In genomic region chr2:58566049-58566409, GRCm38 (mm10) we compare ENCODE assay signal across 8 mouse cellular contexts. TPM values are rescaled to one million over a fixed set of nuclear protein-coding genes. Genes with fewer than 3 reads are reported as not detected.
DNase-seq lines count a peak whose midpoint lies in the region; ATAC-seq and TF ChIP-seq lines count a peak whose summit lies in the region.

No protein-coding gene starts in this region.

- no peaks in the 10 kb centered on the region for H3K36me3 ChIP-seq in forebrain, embryonic 16.5 days (ENCODE audit: control insufficient read depth, insufficient read depth)
- H3K36me3 ChIP-seq in neural tube, embryonic 14.5 days (ENCODE audit: control insufficient read depth, insufficient read depth, low read length): no peaks in the 10 kb centered on the region

- peak overlapping the region; percentile 51 for H3K4me2 ChIP-seq in forebrain, embryonic 16.5 days (ENCODE audit: low read length)
- H3K4me2 ChIP-seq in neural tube, embryonic 14.5 days (ENCODE audit: low read depth, low read length): peak overlapping the region; percentile 65

- 2% methylated on average over 6 of the region's 6 CpGs for WGBS in forebrain, embryonic 16.5 days
- 0% methylated on average over 6 of the region's 6 CpGs for WGBS in neural tube, embryonic 14.5 days

- ATAC-seq in forebrain, embryonic 16.5 days: no peak
- no peak for ATAC-seq in neural tube, embryonic 14.5 days (ENCODE audit: low read depth)

- intact Hi-C loops in left cerebral cortex, adult 2 months (cut with DNase I): loop anchor here (2.0 to 5.0 kb wide), 2 partner anchors 81 to 101 kb away; no protein-coding TSS in a partner anchor
- intact Hi-C loops in left cerebral cortex, postnatal 25 days (cut with DNase I): loop anchor here (2.0 to 10.0 kb wide), 4 partner anchors 85 to 371 kb away; partner anchors contain the start of genes Acvr1c and Cytip

- DNase-seq in left cerebral cortex, adult 2 months (ENCODE audit: extremely low spot score in 1 of 2, low spot score in 2 of 2): no peak
- no peak for DNase-seq in left cerebral cortex, postnatal 25 days (ENCODE audit: low spot score in 2 of 2)
- DNase-seq in kidney, postnatal 10 days: peak; percentile 38
- DNase-seq in urinary bladder, adult 2 months (ENCODE audit: low spot score): no peak
- DNase-seq in left cerebral cortex, adult 11 months (ENCODE audit: low spot score): no peak

- peaks cover 32% of the 10 kb centered on the region for H3K4me1 ChIP-seq in brown adipose tissue, adult 24 weeks (ENCODE audit: control insufficient read depth, insufficient read depth, insufficient read length, low read length)
- peaks cover 40% of the 10 kb centered on the region for H3K4me1 ChIP-seq in forebrain, embryonic 16.5 days (replicated peaks; ENCODE audit: control insufficient read depth, insufficient read depth, low read length)
- peaks cover 22% of the 10 kb centered on the region for H3K4me1 ChIP-seq in neural tube, embryonic 14.5 days (ENCODE audit: control insufficient read depth, insufficient read depth, low read length)

- H3K9ac ChIP-seq in forebrain, embryonic 16.5 days (replicated peaks; ENCODE audit: low read depth, low read length): peak overlapping the region; percentile 97
- H3K9ac ChIP-seq in neural tube, embryonic 14.5 days (replicated peaks; ENCODE audit: low read depth, low read length): peak overlapping the region; percentile 97

- peak overlapping the region; percentile 72 for H3K4me3 ChIP-seq in left cerebral cortex, adult 2 months
- H3K4me3 ChIP-seq in brown adipose tissue, adult 24 weeks (ENCODE audit: insufficient read depth, low read depth, low read length): peak overlapping the region; percentile 100
- peak overlapping the region; percentile 94 for H3K4me3 ChIP-seq in forebrain, embryonic 16.5 days (replicated peaks; ENCODE audit: low read length)
- peak overlapping the region; percentile 94 for H3K4me3 ChIP-seq in neural tube, embryonic 14.5 days (ENCODE audit: low read depth, low read length)

- TF ChIP-seq CTCF in left cerebral cortex, adult 2 months (IDR thresholded peaks at IDR 0.05): no peak

- H3K27me3 ChIP-seq in forebrain, embryonic 16.5 days (replicated peaks; ENCODE audit: control insufficient read depth, insufficient read depth, low read length): no peaks in the 10 kb centered on the region
- H3K27me3 ChIP-seq in neural tube, embryonic 14.5 days (ENCODE audit: control insufficient read depth, insufficient read depth, low read length): 0 out of 2 replicates have a peak, but pooled peaks cover 2% of the 10 kb centered on the region

- no peaks in the 10 kb centered on the region for H3K9me3 ChIP-seq in forebrain, embryonic 16.5 days (ENCODE audit: control insufficient read depth, low read length)
- H3K9me3 ChIP-seq in neural tube, embryonic 14.5 days (ENCODE audit: control insufficient read depth, low read length): no peaks in the 10 kb centered on the region

- peak overlapping the region; percentile 88 for H3K27ac ChIP-seq in left cerebral cortex, adult 2 months
- peak overlapping the region; percentile 79; the same call in 1 of the 2 replicates for H3K27ac ChIP-seq in brown adipose tissue, adult 24 weeks (replicated peaks; ENCODE audit: low read depth, low read length)
- peak overlapping the region; percentile 98 for H3K27ac ChIP-seq in forebrain, embryonic 16.5 days (ENCODE audit: low read length)
- H3K27ac ChIP-seq in neural tube, embryonic 14.5 days (ENCODE audit: low read depth, low read length): peak overlapping the region; percentile 99

RNA-seq across cellular contexts. Expression of gene Acvr1, which starts 0.9 kb away (rescaled TPM):
- total RNA-seq in left cerebral cortex, adult 2 months (2021): 10 to 100 TPM; 32.9 to 36.6 TPM
- total RNA-seq in left cerebral cortex, postnatal 25 days (2021): 10 to 100 TPM; 32.4 to 34.1 TPM
- polyA plus RNA-seq in brown adipose tissue, adult 24 weeks (2012; ENCODE audit: insufficient read depth, insufficient read length, missing spikeins): 5.0 and 7.7 TPM in 2 replicates
- polyA plus RNA-seq in forebrain, embryonic 16.5 days (2015; fragmentation: Nextera tagmentation; extraction: Ambion mirVana): 7.4 and 9.8 TPM in 2 replicates
- 8.5 and 8.6 TPM in 2 replicates for polyA plus RNA-seq in neural tube, embryonic 14.5 days (2014; fragmentation: Nextera tagmentation; extraction: Ambion mirVana)
- polyA plus RNA-seq in urinary bladder, adult 2 months (2012; rRNA removed): 21.9 and 31.2 TPM in 2 replicates

RNA-seq across cellular contexts. Expression of gene Upp2, which starts 1.1 kb away (rescaled TPM):
- 10 to 100 TPM; 26.7 to 33.8 TPM for total RNA-seq in left cerebral cortex, adult 2 months (2021)
- total RNA-seq in left cerebral cortex, postnatal 25 days (2021): 10 to 100 TPM; 26.1 to 27.3 TPM
- 17.8 and 18.8 TPM in 2 replicates for polyA plus RNA-seq in brown adipose tissue, adult 24 weeks (2012; ENCODE audit: insufficient read depth, insufficient read length, missing spikeins)
- 11.7 and 16.8 TPM in 2 replicates for polyA plus RNA-seq in forebrain, embryonic 16.5 days (2015; fragmentation: Nextera tagmentation; extraction: Ambion mirVana)
- polyA plus RNA-seq in neural tube, embryonic 14.5 days (2014; fragmentation: Nextera tagmentation; extraction: Ambion mirVana): 15.4 and 16.4 TPM in 2 replicates
- 14.5 and 14.9 TPM in 2 replicates for polyA plus RNA-seq in urinary bladder, adult 2 months (2012; rRNA removed)
